Mouse (Mus musculus) cortical plate, adult 2 months (tissue): ENCODE results near the gene Olig1. TPM values are rescaled to one million over a fixed set of nuclear protein-coding genes. Genes with fewer than 3 reads are reported as not detected.

Experiments used
- H3K27ac ChIP-seq: fragments of 200-500 bp; 2 replicates; pipeline ENCODE4 v1.5.1; 2012; ENCODE audit warnings: low read length, control low read depth, inconsistent platforms; ENCODE audit not compliant: insufficient read depth
- H3K4me1 ChIP-seq: fragments of 200-500 bp; 2 replicates; pipeline ENCODE4 v1.6.1; 2011; ENCODE audit warnings: low read length; ENCODE audit not compliant: control insufficient read depth, insufficient read depth
- H3K4me3 ChIP-seq: fragments of 200-500 bp; 2 replicates; pipeline ENCODE4 v1.5.1; 2011; ENCODE audit warnings: mild to moderate bottlenecking, low read length, control low read depth; ENCODE audit not compliant: insufficient read depth
- CTCF ChIP-seq: fragments of 200-500 bp; IDR thresholded peaks from 2 replicates; pipeline ENCODE4 v1.5.1; 2011; ENCODE audit warnings: mild to moderate bottlenecking, control low read depth, low read length; ENCODE audit not compliant: insufficient read depth; ENCODE audit errors: extremely low read depth
- POLR2A ChIP-seq: fragments of 200-500 bp; IDR thresholded peaks from 2 replicates; pipeline ENCODE4 v1.6.1; 2011; ENCODE audit warnings: mild to moderate bottlenecking, low read length, control low read depth; ENCODE audit not compliant: insufficient read depth; ENCODE audit errors: extremely low read depth
- polyA plus RNA-seq: library from polyadenylated mRNA; depleted of rRNA; stranded (reverse); fragments of >200 nt; gene quantifications from 2 replicates; pipeline ENCODE4 v1.2.3, GENCODE M21; 2012; rRNA removed

The Olig1 gene
- 202 and 230 TPM in 2 replicates for polyA plus RNA-seq

DNA sequence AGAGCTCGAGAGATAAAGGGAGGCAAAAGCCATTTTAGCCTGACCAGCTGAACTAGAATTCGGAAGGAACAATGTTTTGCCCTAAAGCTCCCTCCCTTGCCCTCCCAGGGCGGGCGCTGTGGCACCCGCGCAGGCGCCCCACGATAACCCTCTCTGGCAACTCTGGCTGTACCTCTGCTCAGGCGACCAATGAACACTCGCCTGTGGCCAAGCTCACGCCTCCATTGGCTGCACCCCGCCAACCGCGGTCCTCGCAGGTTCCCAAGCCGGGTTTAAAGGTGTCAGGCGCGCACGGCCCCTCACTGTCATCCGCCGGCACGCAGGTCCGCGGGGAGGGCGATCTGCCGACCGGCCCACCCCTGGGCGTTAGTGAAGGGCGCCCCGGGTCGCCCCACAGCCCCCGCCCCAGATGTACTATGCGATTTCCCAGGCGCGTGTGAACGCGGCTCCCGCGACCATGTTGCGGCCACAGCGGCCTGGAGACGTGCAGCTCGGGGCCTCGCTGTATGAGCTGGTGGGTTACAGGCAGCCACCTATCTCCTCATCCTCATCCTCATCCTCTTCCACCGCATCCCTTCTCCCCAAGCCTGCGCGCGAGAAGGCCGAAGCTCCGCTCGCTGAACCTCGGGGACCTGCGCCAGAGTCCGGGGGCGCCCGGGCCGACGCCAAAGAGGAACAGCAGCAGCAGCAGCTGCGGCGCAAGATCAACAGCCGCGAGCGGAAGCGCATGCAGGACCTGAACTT lies at the start of gene Olig1:
Gene Olig1, plus strand, starts transcription at position 305 of the 744 bp plus-strand sequence.
- Histone ChIP-seq H3K4me1 (no peaks in the 10 kb centered on the region), H3K27ac (peak within 1 kb of the TSS; percentile 70), H3K4me3 (peak within 1 kb of the TSS; percentile 48)
- TF ChIP-seq CTCF, result no peak
- TF ChIP-seq POLR2A, result peak; percentile 37; the same call in 1 of the 2 replicates

- Histone ChIP-seq H3K4me3 (peak overlapping the region; percentile 34; the same call in 1 of the 2 replicates), H3K27ac (0 out of 2 replicates have a peak overlapping the region, but pooled peaks have one; percentile 35), H3K4me1 (no peaks in the 10 kb centered on the region)
- TF ChIP-seq CTCF, result no peak
- no peak for TF ChIP-seq POLR2A
Measured at GRCm38 (mm10) chr16:91222171-91222642, 47.4 kb upstream of the Olig1 start.

DNA sequence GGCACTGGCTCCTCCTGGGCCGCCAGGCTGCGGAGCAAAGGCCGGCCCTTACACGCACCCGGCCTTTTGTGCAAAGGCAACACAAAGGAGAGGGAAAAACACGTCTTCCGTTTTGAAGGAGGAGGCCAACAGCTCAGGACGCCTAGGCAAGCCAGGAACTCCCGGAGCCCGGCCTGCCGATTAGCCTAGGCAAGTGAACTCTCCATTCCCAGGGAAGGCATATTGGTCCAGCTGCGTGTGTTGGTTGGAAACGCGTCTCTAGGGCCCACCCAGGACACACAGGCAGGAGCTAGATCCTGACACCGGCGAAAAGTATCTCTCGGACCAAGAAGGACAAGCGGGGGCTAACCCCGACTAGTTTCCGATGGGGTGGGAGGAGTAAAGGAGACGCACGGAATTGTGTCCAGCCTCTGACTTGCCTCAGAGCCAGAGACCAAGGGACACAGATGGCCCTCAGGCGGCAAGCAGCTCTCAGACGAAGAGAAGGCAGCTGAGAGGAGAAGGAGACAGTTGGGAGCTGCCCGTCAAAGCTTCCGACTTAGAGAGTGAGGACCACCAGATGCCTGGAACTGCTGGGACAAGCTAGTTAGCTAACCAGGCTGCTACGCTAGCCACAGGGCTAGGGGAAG lies 46.8 kb upstream of the Olig1 start:
- Histone ChIP-seq H3K4me3 (peak overlapping the region; percentile 34), H3K4me1 (no peaks in the 10 kb centered on the region), H3K27ac (no peak overlapping the region; the same call in 1 of the 2 replicates)
- no peak for TF ChIP-seq CTCF

GRCm38 (mm10) chr16:91223327-91224067 lies 46.1 kb upstream of the Olig1 start:
- peak overlapping the region; percentile 34 for H3K4me3 ChIP-seq
- H3K27ac ChIP-seq, result no peak overlapping the region
- no peak for TF ChIP-seq POLR2A
- no peak for TF ChIP-seq CTCF
- no peaks in the 10 kb centered on the region for H3K4me1 ChIP-seq

- Histone ChIP-seq H3K4me1 (no peaks in the 10 kb centered on the region), H3K4me3 (no peak overlapping the region), H3K27ac (no peak overlapping the region)
- TF ChIP-seq CTCF (no peak), POLR2A (no peak)
Measured at GRCm38 (mm10) chr16:91224068-91224402, 45.5 kb upstream of the Olig1 start.

GRCm38 (mm10) chr16:91224481-91225232 lies 44.9 kb upstream of the Olig1 start:
- Histone ChIP-seq H3K27ac (peak overlapping the region; percentile 24; the same call in 1 of the 2 replicates), H3K4me3 (peak overlapping the region; percentile 31), H3K4me1 (no peaks in the 10 kb centered on the region)
- TF ChIP-seq POLR2A (no peak), CTCF (0 out of 2 replicates have a peak, but pooled peaks have one; percentile 4)

- H3K27ac ChIP-seq, result peak within 1 kb of the TSS; percentile 85
- peak within 1 kb of the TSS; percentile 31 for H3K4me3 ChIP-seq
- peak; percentile 71; the same call in 1 of the 2 replicates for TF ChIP-seq POLR2A
- no peak for TF ChIP-seq CTCF
- no peaks in the 10 kb centered on the region for H3K4me1 ChIP-seq
Measured at GRCm38 (mm10) chr16:91225233-91226037, 44.1 kb upstream of the Olig1 start, which contains the start of gene Olig2. Gene Olig2, plus strand, starts transcription at chr16:91225457.
